Mouse (Mus musculus): ENCODE data around the gene Gramd1a. TPM values are rescaled to one million over a fixed set of nuclear protein-coding genes. Genes with fewer than 3 reads are reported as not detected.

The Gramd1a gene
- polyA plus RNA-seq, 1 experiment from 2014 or later = 86.9 TPM

- Histone ChIP-seq H3K9me3 (ENCODE audit: control insufficient read depth, low read length) (no peaks in the 10 kb centered on the region), H3K4me2 (ENCODE audit: low read depth, severe bottlenecking) (no peak overlapping the region), H3K27ac (replicated peaks; ENCODE audit: low read depth, low read length) (no peak overlapping the region), H3K36me3 (ENCODE audit: control insufficient read depth, insufficient read depth, low read length) (no peaks in the 10 kb centered on the region), H3K9ac (ENCODE audit: low read length) (no peak overlapping the region), H3K4me3 (ENCODE audit: low read depth, low read length) (no peak overlapping the region), H3K4me1 (ENCODE audit: control insufficient read depth, insufficient read depth, low read length) (no peaks in the 10 kb centered on the region), H3K27me3 (ENCODE audit: control insufficient read depth, insufficient read depth, low read length) (no peaks in the 10 kb centered on the region)
- DNase-seq (ENCODE audit: low spot score) (no peak), ATAC-seq (ENCODE audit: insufficient number of reproducible peaks, low FRiP score, low TSS enrichment, low read depth) (no peak)
- 97% methylated on average over 9 of the region's 9 CpGs for WGBS
Measured at GRCm38 (mm10) chr7:31170520-31170919, 14.8 kb upstream of the Gramd1a start.

- ATAC-seq (ENCODE audit: insufficient number of reproducible peaks, low FRiP score, low TSS enrichment, low read depth) (no peak), DNase-seq (ENCODE audit: low spot score) (no peak)
- H3K4me2 ChIP-seq (ENCODE audit: low read depth, severe bottlenecking) = no peak overlapping the region
- no peaks in the 10 kb centered on the region for H3K9me3 ChIP-seq (ENCODE audit: control insufficient read depth, low read length)
- H3K4me3 ChIP-seq (ENCODE audit: low read depth, low read length) = no peak overlapping the region
- no peaks in the 10 kb centered on the region for H3K4me1 ChIP-seq (ENCODE audit: control insufficient read depth, insufficient read depth, low read length)
- no peaks in the 10 kb centered on the region for H3K36me3 ChIP-seq (ENCODE audit: control insufficient read depth, insufficient read depth, low read length)
- H3K27ac ChIP-seq (replicated peaks; ENCODE audit: low read depth, low read length) = no peak overlapping the region
- H3K27me3 ChIP-seq (ENCODE audit: control insufficient read depth, insufficient read depth, low read length) = no peaks in the 10 kb centered on the region
- H3K9ac ChIP-seq (ENCODE audit: low read length) = no peak overlapping the region
- 65% methylated on average over 8 of the region's 8 CpGs for WGBS
Measured at GRCm38 (mm10) chr7:31168412-31168811, 12.7 kb upstream of the Gramd1a start.

GRCm38 (mm10) chr7:31164748-31165147 is 9.1 kb upstream of the Gramd1a start:
- H3K9ac ChIP-seq (ENCODE audit: low read length) = no peak overlapping the region
- H3K36me3 ChIP-seq (ENCODE audit: control insufficient read depth, insufficient read depth, low read length) = no peaks in the 10 kb centered on the region
- H3K27me3 ChIP-seq (ENCODE audit: control insufficient read depth, insufficient read depth, low read length) = no peaks in the 10 kb centered on the region
- ATAC-seq (ENCODE audit: insufficient number of reproducible peaks, low FRiP score, low TSS enrichment, low read depth) = no peak
- WGBS = 75% methylated on average over 1 of the region's 1 CpGs
- no peaks in the 10 kb centered on the region for H3K9me3 ChIP-seq (ENCODE audit: control insufficient read depth, low read length)
- H3K4me3 ChIP-seq (ENCODE audit: low read depth, low read length) = no peak overlapping the region
- H3K4me2 ChIP-seq (ENCODE audit: low read depth, severe bottlenecking) = no peak overlapping the region
- no peak for DNase-seq (ENCODE audit: low spot score)
- no peaks in the 10 kb centered on the region for H3K4me1 ChIP-seq (ENCODE audit: control insufficient read depth, insufficient read depth, low read length)
- H3K27ac ChIP-seq (replicated peaks; ENCODE audit: low read depth, low read length) = no peak overlapping the region

- ATAC-seq (ENCODE audit: insufficient number of reproducible peaks, low FRiP score, low TSS enrichment, low read depth) (no peak), DNase-seq (ENCODE audit: low spot score) (no peak)
- no peaks in the 10 kb centered on the region for H3K9me3 ChIP-seq (ENCODE audit: control insufficient read depth, low read length)
- H3K27me3 ChIP-seq (ENCODE audit: control insufficient read depth, insufficient read depth, low read length) = no peaks in the 10 kb centered on the region
- 72% methylated on average over 3 of the region's 3 CpGs for WGBS
- no peak overlapping the region for H3K4me2 ChIP-seq (ENCODE audit: low read depth, severe bottlenecking)
- H3K27ac ChIP-seq (replicated peaks; ENCODE audit: low read depth, low read length) = no peak overlapping the region
- H3K9ac ChIP-seq (ENCODE audit: low read length) = no peak overlapping the region
- no peaks in the 10 kb centered on the region for H3K4me1 ChIP-seq (ENCODE audit: control insufficient read depth, insufficient read depth, low read length)
- no peak overlapping the region for H3K4me3 ChIP-seq (ENCODE audit: low read depth, low read length)
- H3K36me3 ChIP-seq (ENCODE audit: control insufficient read depth, insufficient read depth, low read length) = no peaks in the 10 kb centered on the region
Measured at GRCm38 (mm10) chr7:31163666-31164577, 8.2 kb upstream of the Gramd1a start.

GRCm38 (mm10) chr7:31162324-31162723 is 6.6 kb upstream of the Gramd1a start:
- no peaks in the 10 kb centered on the region for H3K36me3 ChIP-seq (ENCODE audit: control insufficient read depth, insufficient read depth, low read length)
- 74% methylated on average over 11 of the region's 11 CpGs for WGBS
- H3K4me3 ChIP-seq (ENCODE audit: low read depth, low read length) = no peak overlapping the region
- H3K4me2 ChIP-seq (ENCODE audit: low read depth, severe bottlenecking) = no peak overlapping the region
- no peak for DNase-seq (ENCODE audit: low spot score)
- H3K4me1 ChIP-seq (ENCODE audit: control insufficient read depth, insufficient read depth, low read length) = no peaks in the 10 kb centered on the region
- ATAC-seq (ENCODE audit: insufficient number of reproducible peaks, low FRiP score, low TSS enrichment, low read depth) = no peak
- no peak overlapping the region for H3K27ac ChIP-seq (replicated peaks; ENCODE audit: low read depth, low read length)
- H3K9ac ChIP-seq (ENCODE audit: low read length) = no peak overlapping the region
- no peaks in the 10 kb centered on the region for H3K27me3 ChIP-seq (ENCODE audit: control insufficient read depth, insufficient read depth, low read length)
- H3K9me3 ChIP-seq (ENCODE audit: control insufficient read depth, low read length) = no peaks in the 10 kb centered on the region

- WGBS = 57% methylated on average over 3 of the region's 3 CpGs
- DNase-seq (ENCODE audit: low spot score) = no peak
- no peaks in the 10 kb centered on the region for H3K4me1 ChIP-seq (ENCODE audit: control insufficient read depth, insufficient read depth, low read length)
- no peak for ATAC-seq (ENCODE audit: insufficient number of reproducible peaks, low FRiP score, low TSS enrichment, low read depth)
- no peaks in the 10 kb centered on the region for H3K27me3 ChIP-seq (ENCODE audit: control insufficient read depth, insufficient read depth, low read length)
- H3K9me3 ChIP-seq (ENCODE audit: control insufficient read depth, low read length) = no peaks in the 10 kb centered on the region
- H3K36me3 ChIP-seq (ENCODE audit: control insufficient read depth, insufficient read depth, low read length) = no peaks in the 10 kb centered on the region
- H3K4me2 ChIP-seq (ENCODE audit: low read depth, severe bottlenecking) = no peak overlapping the region
- H3K4me3 ChIP-seq (ENCODE audit: low read depth, low read length) = no peak overlapping the region
- no peak overlapping the region for H3K27ac ChIP-seq (replicated peaks; ENCODE audit: low read depth, low read length)
- H3K9ac ChIP-seq (ENCODE audit: low read length) = no peak overlapping the region
Measured at GRCm38 (mm10) chr7:31161831-31162230, 6.1 kb upstream of the Gramd1a start.

- no peak for DNase-seq (ENCODE audit: low spot score)
- Histone ChIP-seq H3K27me3 (ENCODE audit: control insufficient read depth, insufficient read depth, low read length) (no peaks in the 10 kb centered on the region), H3K4me2 (ENCODE audit: low read depth, severe bottlenecking) (no peak overlapping the region), H3K36me3 (ENCODE audit: control insufficient read depth, insufficient read depth, low read length) (no peaks in the 10 kb centered on the region), H3K4me1 (ENCODE audit: control insufficient read depth, insufficient read depth, low read length) (no peaks in the 10 kb centered on the region), H3K4me3 (ENCODE audit: low read depth, low read length) (no peak overlapping the region), H3K9me3 (ENCODE audit: control insufficient read depth, low read length) (no peaks in the 10 kb centered on the region), H3K9ac (ENCODE audit: low read length) (no peak overlapping the region), H3K27ac (replicated peaks; ENCODE audit: low read depth, low read length) (no peak overlapping the region)
- no peak for ATAC-seq (ENCODE audit: insufficient number of reproducible peaks, low FRiP score, low TSS enrichment, low read depth)
- WGBS = 84% methylated on average over 3 of the region's 3 CpGs
Measured at GRCm38 (mm10) chr7:31161246-31161645, 5.5 kb upstream of the Gramd1a start.

GRCm38 (mm10) chr7:31160763-31161162 is 5.1 kb upstream of the Gramd1a start:
- H3K36me3 ChIP-seq (ENCODE audit: control insufficient read depth, insufficient read depth, low read length) = no peaks in the 10 kb centered on the region
- H3K4me1 ChIP-seq (ENCODE audit: control insufficient read depth, insufficient read depth, low read length) = peaks cover 2% of the 10 kb centered on the region; the same call in 1 of the 2 replicates
- H3K27me3 ChIP-seq (ENCODE audit: control insufficient read depth, insufficient read depth, low read length) = no peaks in the 10 kb centered on the region
- DNase-seq (ENCODE audit: low spot score) = no peak
- WGBS = 83% methylated on average over 5 of the region's 5 CpGs
- H3K4me3 ChIP-seq (ENCODE audit: low read depth, low read length) = no peak overlapping the region
- no peaks in the 10 kb centered on the region for H3K9me3 ChIP-seq (ENCODE audit: control insufficient read depth, low read length)
- H3K27ac ChIP-seq (replicated peaks; ENCODE audit: low read depth, low read length) = no peak overlapping the region
- ATAC-seq (ENCODE audit: insufficient number of reproducible peaks, low FRiP score, low TSS enrichment, low read depth) = no peak
- H3K4me2 ChIP-seq (ENCODE audit: low read depth, severe bottlenecking) = no peak overlapping the region
- no peak overlapping the region for H3K9ac ChIP-seq (ENCODE audit: low read length)
